Mouse (Mus musculus) midbrain, embryonic 10.5 days (tissue): ENCODE data around the gene Adarb1. TPM values are rescaled to one million over a fixed set of nuclear protein-coding genes. Genes with fewer than 3 reads are reported as not detected.

Experiments
- DNase-seq: peaks from one replicate; pipeline ENCODE4 v3.0.0-alpha.2; 2017; ENCODE audit warnings: low spot score
- H3K27ac ChIP-seq: fragments of 300-500 bp; sonication (generic); replicated peaks from 2 replicates; pipeline ENCODE4 v1.5.1; 2016; ENCODE audit warnings: mild to moderate bottlenecking
- H3K27me3 ChIP-seq: fragments of 300-500 bp; sonication (generic); 2 replicates; pipeline ENCODE4 v1.6.1; 2016; ENCODE audit warnings: low read depth, mild to moderate bottlenecking; ENCODE audit not compliant: poor library complexity, severe bottlenecking
- H3K36me3 ChIP-seq: fragments of 300-500 bp; sonication (generic); 2 replicates; pipeline ENCODE4 v1.6.1; 2016; ENCODE audit warnings: mild to moderate bottlenecking, moderate library complexity
- H3K4me1 ChIP-seq: fragments of 300-500 bp; sonication (generic); 2 replicates; pipeline ENCODE4 v1.6.1; 2016
- H3K4me3 ChIP-seq: fragments of 300-500 bp; sonication (generic); 2 replicates; pipeline ENCODE4 v1.5.1; 2016; ENCODE audit warnings: mild to moderate bottlenecking, moderate library complexity
- H3K9me3 ChIP-seq: fragments of 300-500 bp; sonication (generic); replicated peaks from 2 replicates; pipeline ENCODE4 v1.6.1; 2016; ENCODE audit warnings: mild to moderate bottlenecking
- WGBS: fragments of 180-500 bp; shearing (Covaris S2); methylation state at CpG from one replicate; pipeline ENCODE4 v1.1.7; 2016; 5-methylcytosine and 5-hydroxymethylcytosine counted together
- polyA plus RNA-seq: library from polyadenylated mRNA; unstranded; fragments of >200 nt; fragmentation: Nextera tagmentation; extraction: Ambion mirVana; gene quantifications from 2 replicates; pipeline ENCODE4 v1.2.1, GENCODE M21; 2016

Gene Adarb1
- polyA plus RNA-seq, 1 experiment from 2014 or later = 6.1 TPM

- H3K27me3 ChIP-seq = no peaks in the 10 kb centered on the region
- H3K9me3 ChIP-seq = no peaks in the 10 kb centered on the region
- 75% methylated on average over 11 of the region's 11 CpGs for WGBS
- peaks cover 4% of the 10 kb centered on the region; the same call in 1 of the 2 replicates for H3K4me1 ChIP-seq
- no peaks in the 10 kb centered on the region for H3K36me3 ChIP-seq
- H3K27ac ChIP-seq = no peak overlapping the region
- DNase-seq = no peak
- no peak overlapping the region for H3K4me3 ChIP-seq
Observed at GRCm38 (mm10) chr10:77329446-77330094, 88.5 kb downstream of the Adarb1 start.

DNA sequence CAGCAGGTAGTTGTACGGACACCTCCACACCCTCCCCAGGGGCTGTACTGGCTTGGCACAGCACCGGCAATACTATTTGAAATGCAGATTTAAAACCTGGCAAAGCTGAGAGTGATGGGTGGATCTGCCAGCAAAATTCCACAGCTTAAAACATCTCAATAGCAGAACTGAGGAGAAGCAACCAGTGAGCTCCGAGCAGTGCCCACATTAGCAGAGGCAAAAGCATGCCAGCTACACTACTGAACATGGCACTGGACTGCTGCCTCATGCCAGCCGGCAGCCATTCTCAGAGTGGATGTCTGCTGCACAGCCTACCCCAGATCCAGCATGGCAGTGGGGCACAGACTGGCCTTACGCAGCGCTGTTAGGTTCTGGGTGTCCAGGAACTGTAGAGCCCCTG, 93.4 kb downstream of the Adarb1 start:
- no peak overlapping the region for H3K27ac ChIP-seq
- H3K4me3 ChIP-seq = no peak overlapping the region
- no peaks in the 10 kb centered on the region for H3K27me3 ChIP-seq
- 87% methylated on average over 6 of the region's 6 CpGs for WGBS
- H3K9me3 ChIP-seq = no peaks in the 10 kb centered on the region
- no peaks in the 10 kb centered on the region for H3K36me3 ChIP-seq
- no peak for DNase-seq
- H3K4me1 ChIP-seq = no peaks in the 10 kb centered on the region

DNA sequence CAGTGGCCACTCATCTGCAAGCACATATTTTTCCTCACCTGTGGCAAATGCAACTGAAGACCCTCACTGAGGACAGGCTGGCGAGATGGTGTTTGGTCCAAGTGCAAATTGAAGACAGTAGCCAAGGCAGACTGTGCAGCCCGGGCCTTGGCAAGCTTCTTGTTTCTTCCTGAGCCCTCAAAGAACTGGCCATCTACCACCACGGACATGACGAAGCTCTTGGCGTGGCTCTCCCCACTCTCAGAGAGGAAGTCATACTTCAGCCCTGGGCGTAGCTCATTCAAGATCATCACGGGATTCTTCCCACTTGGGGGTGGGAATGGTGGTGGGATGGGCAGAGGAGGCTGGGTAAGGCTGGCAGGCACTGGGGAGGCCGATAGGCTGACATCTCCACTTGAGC, 96.5 kb downstream of the Adarb1 start:
- H3K4me1 ChIP-seq = no peaks in the 10 kb centered on the region
- H3K27ac ChIP-seq = no peak overlapping the region
- no peak for DNase-seq
- H3K4me3 ChIP-seq = no peak overlapping the region
- H3K27me3 ChIP-seq = no peaks in the 10 kb centered on the region
- H3K9me3 ChIP-seq = no peaks in the 10 kb centered on the region
- WGBS = 93% methylated on average over 8 of the region's 8 CpGs
- no peaks in the 10 kb centered on the region for H3K36me3 ChIP-seq

DNA sequence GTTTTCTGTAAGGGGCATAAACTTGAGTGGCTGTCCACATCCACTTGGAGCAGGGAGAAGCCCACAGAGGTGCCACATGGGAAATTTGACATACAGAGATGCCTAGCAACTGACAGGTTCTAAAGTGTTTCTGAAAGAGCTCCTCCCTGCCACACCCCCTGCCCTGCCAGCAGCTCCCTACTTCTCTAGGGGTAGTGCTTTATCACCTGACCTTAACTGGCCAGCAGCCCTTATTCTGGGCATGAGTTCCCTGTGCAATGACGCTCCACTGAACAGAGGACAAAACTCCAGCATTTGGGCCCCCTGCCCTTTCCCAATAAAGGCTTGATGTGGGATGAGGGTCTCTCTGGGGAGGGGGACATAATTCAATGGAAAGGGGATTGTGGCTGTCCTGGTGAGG, 97.1 kb downstream of the Adarb1 start:
- Histone ChIP-seq H3K4me1 (no peaks in the 10 kb centered on the region), H3K36me3 (no peaks in the 10 kb centered on the region), H3K9me3 (no peaks in the 10 kb centered on the region), H3K4me3 (no peak overlapping the region), H3K27me3 (no peaks in the 10 kb centered on the region), H3K27ac (no peak overlapping the region)
- 70% methylated on average over 1 of the region's 1 CpGs for WGBS
- DNase-seq = no peak

DNA sequence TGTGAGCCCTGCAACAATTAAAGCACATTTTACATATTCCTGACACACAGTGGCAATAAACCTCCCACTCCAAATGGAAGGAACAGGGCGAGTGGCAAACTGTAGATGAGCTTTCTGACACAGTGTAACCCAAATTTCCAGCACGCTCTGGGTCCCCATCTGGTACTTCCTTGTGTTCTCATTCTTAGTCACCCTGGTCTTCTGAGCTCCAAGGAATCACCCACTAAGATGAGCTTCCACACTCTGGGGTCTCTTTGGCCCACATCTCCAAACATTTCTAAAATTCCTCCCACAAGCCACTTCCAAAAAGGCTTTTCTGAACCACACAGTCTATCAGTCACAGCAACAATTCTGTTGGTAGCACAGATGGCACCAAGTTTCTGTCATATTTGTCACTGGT, 102.4 kb downstream of the Adarb1 start:
- Histone ChIP-seq H3K27ac (no peak overlapping the region), H3K36me3 (no peaks in the 10 kb centered on the region; the same call in 1 of the 2 replicates), H3K9me3 (no peaks in the 10 kb centered on the region), H3K27me3 (no peaks in the 10 kb centered on the region), H3K4me3 (no peak overlapping the region), H3K4me1 (no peaks in the 10 kb centered on the region)
- WGBS = 84% methylated on average over 2 of the region's 2 CpGs
- no peak for DNase-seq

DNA sequence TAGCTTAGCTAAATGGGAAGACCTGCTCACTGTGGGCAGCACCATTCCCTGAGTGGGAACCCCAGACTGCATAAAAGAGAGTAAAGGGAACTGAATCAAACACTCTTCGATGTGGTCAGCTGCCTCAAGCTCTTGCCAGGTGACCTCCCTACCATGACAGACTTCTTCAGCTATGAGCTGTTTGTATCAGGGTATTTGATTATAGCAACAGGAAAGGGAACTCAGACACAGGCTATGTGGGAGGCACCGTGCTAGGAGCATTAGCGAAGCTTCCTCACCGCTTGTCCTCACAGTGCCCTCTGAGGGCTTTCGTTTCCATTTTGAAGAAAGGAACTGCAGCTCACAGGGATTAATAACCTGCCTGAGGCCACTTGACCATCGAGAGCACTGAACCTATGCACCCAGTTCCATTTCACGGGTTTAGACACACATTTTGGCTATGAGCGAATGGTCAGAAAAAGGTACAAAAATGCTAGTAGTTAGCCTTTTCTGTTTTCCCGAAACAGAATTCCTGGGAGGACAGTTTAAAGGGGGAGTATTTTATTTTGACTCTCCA, 103.3 kb downstream of the Adarb1 start:
- no peaks in the 10 kb centered on the region for H3K4me1 ChIP-seq
- H3K4me3 ChIP-seq = no peak overlapping the region
- H3K27me3 ChIP-seq = no peaks in the 10 kb centered on the region
- DNase-seq = no peak
- no peak overlapping the region for H3K27ac ChIP-seq
- H3K9me3 ChIP-seq = no peaks in the 10 kb centered on the region
- WGBS = 88% methylated on average over 9 of the region's 9 CpGs
- no peaks in the 10 kb centered on the region; the same call in 1 of the 2 replicates for H3K36me3 ChIP-seq

DNA sequence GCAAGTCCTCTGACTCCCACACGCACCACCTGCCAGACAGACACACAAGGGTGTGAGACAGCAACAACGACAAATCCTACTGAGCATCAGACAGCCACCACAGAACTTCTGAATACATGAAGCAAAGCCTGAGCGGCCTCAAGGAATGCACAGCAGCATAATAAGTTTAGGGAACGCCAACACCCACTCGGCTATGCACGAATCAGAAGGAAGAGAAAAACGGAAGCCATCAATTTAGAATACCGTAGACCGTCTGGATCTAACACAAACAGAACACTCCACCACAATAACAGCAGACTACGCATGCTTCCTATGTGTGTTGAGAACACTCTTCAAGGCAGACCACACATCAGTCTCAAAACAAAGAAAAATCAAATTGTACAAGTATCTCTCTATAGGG, 109.1 kb downstream of the Adarb1 start:
- Histone ChIP-seq H3K36me3 (no peaks in the 10 kb centered on the region; the same call in 1 of the 2 replicates), H3K9me3 (no peaks in the 10 kb centered on the region), H3K4me3 (no peak overlapping the region), H3K4me1 (peaks cover 24% of the 10 kb centered on the region), H3K27ac (0 out of 2 replicates have a peak overlapping the region, but pooled peaks have one; percentile 15), H3K27me3 (no peaks in the 10 kb centered on the region)
- WGBS = 69% methylated on average over 10 of the region's 10 CpGs
- no peak for DNase-seq

- Histone ChIP-seq H3K36me3 (peaks cover 5% of the 10 kb centered on the region; the same call in 1 of the 2 replicates), H3K9me3 (no peaks in the 10 kb centered on the region), H3K27me3 (no peaks in the 10 kb centered on the region), H3K27ac (peak overlapping the region; percentile 42), H3K4me1 (peaks cover 24% of the 10 kb centered on the region), H3K4me3 (no peak overlapping the region)
- WGBS = 82% methylated on average over 8 of the region's 8 CpGs
- no peak for DNase-seq
Observed at GRCm38 (mm10) chr10:77305766-77306165, 112.3 kb downstream of the Adarb1 start.

GRCm38 (mm10) chr10:77304840-77305533, 113.1 kb downstream of the Adarb1 start:
- H3K27me3 ChIP-seq = no peaks in the 10 kb centered on the region
- H3K9me3 ChIP-seq = no peaks in the 10 kb centered on the region
- H3K4me1 ChIP-seq = peaks cover 24% of the 10 kb centered on the region
- DNase-seq = no peak
- H3K27ac ChIP-seq = peak overlapping the region; percentile 42
- H3K36me3 ChIP-seq = peaks cover 5% of the 10 kb centered on the region; the same call in 1 of the 2 replicates
- no peak overlapping the region for H3K4me3 ChIP-seq
- 18% methylated on average over 4 of the region's 4 CpGs for WGBS

DNA sequence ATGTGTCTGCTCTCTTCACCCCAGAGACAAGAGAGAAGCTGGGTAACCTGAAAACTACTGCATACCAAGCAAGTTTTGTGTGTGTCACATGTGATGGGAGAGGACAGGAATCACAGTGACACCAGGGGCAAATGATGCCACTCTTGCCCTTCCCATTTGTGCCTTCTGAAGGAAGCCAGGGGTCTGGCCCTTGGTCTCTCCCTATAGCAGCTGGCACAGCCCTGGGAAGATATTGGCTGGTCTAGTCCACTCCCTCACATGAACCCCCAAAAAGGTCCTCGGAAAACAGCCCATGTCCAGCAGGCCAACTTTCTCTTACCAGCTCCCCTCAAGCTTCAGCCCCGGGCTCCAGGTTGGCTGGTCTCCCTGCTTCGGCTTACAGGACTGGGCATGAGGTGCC, 113.7 kb downstream of the Adarb1 start:
- no peak for DNase-seq
- Histone ChIP-seq H3K9me3 (no peaks in the 10 kb centered on the region), H3K4me1 (peaks cover 24% of the 10 kb centered on the region), H3K4me3 (no peak overlapping the region), H3K27ac (peak overlapping the region; percentile 42; the same call in 1 of the 2 replicates), H3K27me3 (no peaks in the 10 kb centered on the region), H3K36me3 (peaks cover 5% of the 10 kb centered on the region; the same call in 1 of the 2 replicates)
- 65% methylated on average over 3 of the region's 3 CpGs for WGBS

GRCm38 (mm10) chr10:77300934-77301297, 117.2 kb downstream of the Adarb1 start:
- WGBS = 92% methylated on average over 4 of the region's 4 CpGs
- H3K36me3 ChIP-seq = peaks cover 5% of the 10 kb centered on the region; the same call in 1 of the 2 replicates
- no peak overlapping the region for H3K4me3 ChIP-seq
- no peaks in the 10 kb centered on the region for H3K27me3 ChIP-seq
- no peak for DNase-seq
- no peak overlapping the region for H3K27ac ChIP-seq
- peaks cover 22% of the 10 kb centered on the region for H3K4me1 ChIP-seq
- no peaks in the 10 kb centered on the region for H3K9me3 ChIP-seq

DNA sequence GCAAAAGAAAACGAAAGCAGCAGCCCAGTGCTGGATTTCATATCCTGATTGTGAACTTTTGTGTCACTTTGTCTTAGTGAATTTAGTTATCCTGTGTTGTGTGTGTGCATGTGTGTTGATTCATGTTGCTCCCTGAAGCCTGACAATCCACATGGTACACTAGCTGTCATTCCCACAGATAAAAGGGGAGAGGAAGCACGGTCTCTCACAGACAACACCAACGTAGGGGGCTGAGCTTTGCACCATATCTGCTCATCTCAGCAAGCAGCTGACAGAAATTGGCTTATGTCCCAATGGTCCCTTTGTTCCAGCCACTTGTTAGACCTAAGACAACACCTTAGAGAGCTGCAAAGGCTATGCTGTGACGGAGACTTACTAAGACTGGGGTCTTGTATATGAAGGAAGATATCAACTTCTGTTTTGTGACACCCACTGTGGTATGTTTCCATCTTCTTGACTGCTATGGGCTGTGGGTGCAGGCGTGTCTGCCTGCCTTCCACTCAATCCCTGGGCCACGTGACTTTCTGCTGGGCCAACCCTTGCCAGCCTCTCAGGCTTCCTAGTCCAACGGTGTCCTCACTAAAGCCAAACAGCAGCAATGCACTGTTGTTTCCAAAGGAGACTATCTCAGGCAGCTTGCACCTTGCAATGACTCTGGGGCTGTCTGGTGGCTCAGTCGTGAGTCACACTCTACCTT, 117.7 kb downstream of the Adarb1 start:
- Histone ChIP-seq H3K4me3 (no peak overlapping the region), H3K27ac (no peak overlapping the region)
- DNase-seq = no peak

More for the DNA sequence above, 117.7 kb downstream of the Adarb1 start:
- Histone ChIP-seq H3K4me1 (peaks cover 17% of the 10 kb centered on the region), H3K27me3 (no peaks in the 10 kb centered on the region), H3K9me3 (no peaks in the 10 kb centered on the region), H3K36me3 (peaks cover 7% of the 10 kb centered on the region; the same call in 1 of the 2 replicates)
- WGBS = 87% methylated on average over 8 of the region's 8 CpGs
